Mouse (Mus musculus): ENCODE data around the gene Mbtps1.

- TF ChIP-seq CTCF (IDR thresholded peaks at IDR 0.05; ENCODE audit: low read depth) (no peak), EP300 (IDR thresholded peaks at IDR 0.05; ENCODE audit: low read depth) (no peak)
Observed at GRCm38 (mm10) chr8:119575366-119575726, 16.8 kb upstream of the Mbtps1 start.
